Mouse (Mus musculus): ENCODE data around the gene Plet1. TPM values are rescaled to one million over a fixed set of nuclear protein-coding genes. Genes with fewer than 3 reads are reported as not detected.

The Plet1 gene
- polyA plus RNA-seq (2015; fragmentation: Nextera tagmentation; extraction: Ambion mirVana): 1.6 TPM in 2 replicates

GRCm38 (mm10) chr9:50494311-50494710 is at the start of gene Plet1:
Gene Plet1, plus strand, starts transcription at chr9:50494525.
- Histone ChIP-seq H3K27me3 (no peaks in the 10 kb centered on the region), H3K36me3 (no peaks in the 10 kb centered on the region), H3K4me3 (no peak within 1 kb of the TSS), H3K4me1 (peaks cover 9% of the 10 kb centered on the region), H3K4me2 (no peak within 1 kb of the TSS), H3K9ac (no peak within 1 kb of the TSS), H3K27ac (0 out of 2 replicates have a peak within 1 kb of the TSS, but pooled peaks have one; percentile 9), H3K9me3 (no peaks in the 10 kb centered on the region)
- WGBS: 71% methylated on average over 6 of the region's 6 CpGs
- no peak for ATAC-seq (ENCODE audit: borderline replicate concordance, extremely low read depth, low FRiP score, low TSS enrichment)

- H3K9ac ChIP-seq: no peak overlapping the region
- 41% methylated on average over 13 of the region's 13 CpGs for WGBS
- H3K9me3 ChIP-seq: no peaks in the 10 kb centered on the region
- ATAC-seq (ENCODE audit: borderline replicate concordance, extremely low read depth, low FRiP score, low TSS enrichment): no peak
- H3K36me3 ChIP-seq: no peaks in the 10 kb centered on the region
- H3K27ac ChIP-seq: no peak overlapping the region
- no peak overlapping the region for H3K4me3 ChIP-seq
- H3K27me3 ChIP-seq: no peaks in the 10 kb centered on the region
- no peak overlapping the region for H3K4me2 ChIP-seq
- no peaks in the 10 kb centered on the region for H3K4me1 ChIP-seq
Observed at GRCm38 (mm10) chr9:50449048-50449447, 45.3 kb upstream of the Plet1 start.

GRCm38 (mm10) chr9:50451456-50452218 is 42.7 kb upstream of the Plet1 start:
- Histone ChIP-seq H3K4me3 (no peak overlapping the region), H3K27ac (no peak overlapping the region), H3K4me1 (no peaks in the 10 kb centered on the region), H3K4me2 (peak overlapping the region; percentile 18; the same call in 1 of the 2 replicates), H3K27me3 (no peaks in the 10 kb centered on the region), H3K9me3 (no peaks in the 10 kb centered on the region), H3K36me3 (no peaks in the 10 kb centered on the region), H3K9ac (no peak overlapping the region)
- 46% methylated on average over 9 of the region's 9 CpGs for WGBS
- peak; percentile 42; the same call in 1 of the 2 replicates for ATAC-seq (ENCODE audit: borderline replicate concordance, extremely low read depth, low FRiP score, low TSS enrichment)

- Histone ChIP-seq H3K4me2 (peak overlapping the region; percentile 18), H3K27me3 (no peaks in the 10 kb centered on the region), H3K9me3 (no peaks in the 10 kb centered on the region), H3K27ac (no peak overlapping the region), H3K9ac (no peak overlapping the region), H3K36me3 (no peaks in the 10 kb centered on the region), H3K4me3 (no peak overlapping the region), H3K4me1 (no peaks in the 10 kb centered on the region)
- WGBS: 17% methylated on average over 10 of the region's 10 CpGs
- peak; percentile 39; the same call in 1 of the 2 replicates for ATAC-seq (ENCODE audit: borderline replicate concordance, extremely low read depth, low FRiP score, low TSS enrichment)
Observed at GRCm38 (mm10) chr9:50452303-50452775, 42.0 kb upstream of the Plet1 start.

GRCm38 (mm10) chr9:50457596-50457995 is 36.7 kb upstream of the Plet1 start:
- no peak for ATAC-seq (ENCODE audit: borderline replicate concordance, extremely low read depth, low FRiP score, low TSS enrichment)
- no peak overlapping the region for H3K9ac ChIP-seq
- no peaks in the 10 kb centered on the region for H3K27me3 ChIP-seq
- no peak overlapping the region for H3K4me2 ChIP-seq
- WGBS: 78% methylated on average over 7 of the region's 7 CpGs
- no peaks in the 10 kb centered on the region for H3K4me1 ChIP-seq
- no peak overlapping the region for H3K4me3 ChIP-seq
- H3K36me3 ChIP-seq: no peaks in the 10 kb centered on the region
- no peaks in the 10 kb centered on the region for H3K9me3 ChIP-seq
- H3K27ac ChIP-seq: no peak overlapping the region

- Histone ChIP-seq H3K36me3 (no peaks in the 10 kb centered on the region), H3K4me1 (no peaks in the 10 kb centered on the region), H3K4me2 (no peak overlapping the region), H3K27ac (no peak overlapping the region), H3K9ac (no peak overlapping the region), H3K9me3 (no peaks in the 10 kb centered on the region), H3K4me3 (no peak overlapping the region), H3K27me3 (no peaks in the 10 kb centered on the region)
- no peak for ATAC-seq (ENCODE audit: borderline replicate concordance, extremely low read depth, low FRiP score, low TSS enrichment)
- WGBS: 45% methylated on average over 2 of the region's 2 CpGs
Observed at GRCm38 (mm10) chr9:50459537-50459936, 34.8 kb upstream of the Plet1 start.

GRCm38 (mm10) chr9:50462494-50463204 is 31.7 kb upstream of the Plet1 start:
- 37% methylated on average over 19 of the region's 19 CpGs for WGBS
- no peaks in the 10 kb centered on the region for H3K9me3 ChIP-seq
- ATAC-seq (ENCODE audit: borderline replicate concordance, extremely low read depth, low FRiP score, low TSS enrichment): no peak
- no peaks in the 10 kb centered on the region for H3K4me1 ChIP-seq
- no peak overlapping the region for H3K27ac ChIP-seq
- no peaks in the 10 kb centered on the region for H3K36me3 ChIP-seq
- no peaks in the 10 kb centered on the region for H3K27me3 ChIP-seq
- peak overlapping the region; percentile 48 for H3K4me2 ChIP-seq
- peak overlapping the region; percentile 13; the same call in 1 of the 2 replicates for H3K9ac ChIP-seq
- peak overlapping the region; percentile 18 for H3K4me3 ChIP-seq

- no peaks in the 10 kb centered on the region for H3K9me3 ChIP-seq
- no peaks in the 10 kb centered on the region for H3K4me1 ChIP-seq
- peak overlapping the region; percentile 48; the same call in 1 of the 2 replicates for H3K4me2 ChIP-seq
- no peak for ATAC-seq (ENCODE audit: borderline replicate concordance, extremely low read depth, low FRiP score, low TSS enrichment)
- H3K9ac ChIP-seq: no peak overlapping the region
- H3K27me3 ChIP-seq: no peaks in the 10 kb centered on the region
- H3K36me3 ChIP-seq: no peaks in the 10 kb centered on the region
- WGBS: 29% methylated on average over 4 of the region's 4 CpGs
- no peak overlapping the region for H3K4me3 ChIP-seq
- no peak overlapping the region for H3K27ac ChIP-seq
Observed at GRCm38 (mm10) chr9:50463205-50463508, 31.2 kb upstream of the Plet1 start.

- H3K9me3 ChIP-seq: no peaks in the 10 kb centered on the region
- peaks cover 5% of the 10 kb centered on the region for H3K4me1 ChIP-seq
- no peak overlapping the region for H3K4me3 ChIP-seq
- no peak overlapping the region for H3K9ac ChIP-seq
- no peak overlapping the region for H3K27ac ChIP-seq
- no peak overlapping the region for H3K4me2 ChIP-seq
- H3K27me3 ChIP-seq: no peaks in the 10 kb centered on the region
- WGBS: 57% methylated on average over 5 of the region's 5 CpGs
- no peaks in the 10 kb centered on the region for H3K36me3 ChIP-seq
- no peak for ATAC-seq (ENCODE audit: borderline replicate concordance, extremely low read depth, low FRiP score, low TSS enrichment)
Observed at GRCm38 (mm10) chr9:50470377-50471100, 23.8 kb upstream of the Plet1 start.

- 32% methylated on average over 13 of the region's 13 CpGs for WGBS
- H3K4me2 ChIP-seq: no peak overlapping the region
Observed at GRCm38 (mm10) chr9:50471181-50471901, 23.0 kb upstream of the Plet1 start.

GRCm38 (mm10) chr9:50475318-50475717 is 19.0 kb upstream of the Plet1 start:
- H3K9ac ChIP-seq: no peak overlapping the region
- H3K36me3 ChIP-seq: no peaks in the 10 kb centered on the region
- H3K4me1 ChIP-seq: peaks cover 11% of the 10 kb centered on the region
- no peak overlapping the region for H3K27ac ChIP-seq
- no peaks in the 10 kb centered on the region; the same call in 1 of the 2 replicates for H3K27me3 ChIP-seq
- ATAC-seq (ENCODE audit: borderline replicate concordance, extremely low read depth, low FRiP score, low TSS enrichment): no peak
- no peak overlapping the region for H3K4me3 ChIP-seq
- H3K9me3 ChIP-seq: no peaks in the 10 kb centered on the region
- H3K4me2 ChIP-seq: no peak overlapping the region
- WGBS: 71% methylated on average over 7 of the region's 7 CpGs

More at GRCm38 (mm10) chr9:50471181-50471901, 23.0 kb upstream of the Plet1 start:
- Histone ChIP-seq H3K27me3 (no peaks in the 10 kb centered on the region), H3K27ac (no peak overlapping the region), H3K4me1 (peaks cover 5% of the 10 kb centered on the region), H3K9me3 (no peaks in the 10 kb centered on the region), H3K4me3 (no peak overlapping the region), H3K36me3 (no peaks in the 10 kb centered on the region), H3K9ac (no peak overlapping the region)
- ATAC-seq (ENCODE audit: borderline replicate concordance, extremely low read depth, low FRiP score, low TSS enrichment): no peak
